Mouse (Mus musculus) gastrocnemius, adult 18-20 months (tissue): ENCODE measurements at regions not wholly inside any gene's neighbourhood (a gene's known extent, or its start where the extent isn't known, plus 50 kb on each side); places are given as distances from the start of the nearest gene placed in this dataset.
"Not testable (repeated sequence)": the region's sequence is repeated elsewhere in the genome, so short reads cannot be mapped to it uniquely, and the experiment has no call there.

Experiments used
- DNase-seq: peaks from one replicate; pipeline ENCODE4 v3.0.0; 2021; ENCODE audit warnings: low spot score

GRCm38 (mm10) chr8:86280093-86280721 lies 300.3 kb downstream of the Abcc12 start:
- DNase-seq: no peak

- no peak for DNase-seq
Measured at GRCm38 (mm10) chr8:86275699-86276098, 304.8 kb downstream of the Abcc12 start.

- DNase-seq: no peak
Measured at GRCm38 (mm10) chr8:86273811-86274210, 306.7 kb downstream of the Abcc12 start.

GRCm38 (mm10) chr8:86272626-86273025 lies 307.9 kb downstream of the Abcc12 start:
- no peak for DNase-seq

GRCm38 (mm10) chr8:86271477-86271876 lies 309.0 kb downstream of the Abcc12 start:
- no peak for DNase-seq

GRCm38 (mm10) chr8:86258011-86258410 lies 322.5 kb downstream of the Abcc12 start:
- DNase-seq: no peak

GRCm38 (mm10) chr8:86255431-86255830 lies 325.1 kb downstream of the Abcc12 start:
- no peak for DNase-seq

GRCm38 (mm10) chr8:86254680-86255079 lies 325.8 kb downstream of the Abcc12 start:
- no peak for DNase-seq

- no peak for DNase-seq
Measured at GRCm38 (mm10) chr8:86252696-86253355, 327.7 kb downstream of the Abcc12 start.

- no peak for DNase-seq
Measured at GRCm38 (mm10) chr8:86234696-86235095, 345.8 kb downstream of the Abcc12 start.

GRCm38 (mm10) chr8:86231994-86232393 lies 348.5 kb downstream of the Abcc12 start:
- not testable (repeated sequence) for DNase-seq

GRCm38 (mm10) chr8:86224851-86225250 lies 355.6 kb downstream of the Abcc12 start:
- DNase-seq: no peak

GRCm38 (mm10) chr8:86222715-86223114 lies 357.8 kb downstream of the Abcc12 start:
- DNase-seq: no peak

GRCm38 (mm10) chr8:86222228-86222627 lies 358.3 kb downstream of the Abcc12 start:
- no peak for DNase-seq

- no peak for DNase-seq
Measured at GRCm38 (mm10) chr8:86214399-86214798, 366.1 kb downstream of the Abcc12 start.

GRCm38 (mm10) chr8:86212461-86212860 lies 368.0 kb downstream of the Abcc12 start:
- DNase-seq: no peak

- DNase-seq: no peak
Measured at GRCm38 (mm10) chr8:86208812-86209262, 368.1 kb downstream of the Phkb start.

GRCm38 (mm10) chr8:86204421-86205229 lies 363.9 kb downstream of the Phkb start:
- DNase-seq: no peak

GRCm38 (mm10) chr8:86203107-86203506 lies 362.3 kb downstream of the Phkb start:
- no peak for DNase-seq

- no peak for DNase-seq
Measured at GRCm38 (mm10) chr8:86201830-86202229, 361.1 kb downstream of the Phkb start.

GRCm38 (mm10) chr8:86192262-86192661 lies 351.5 kb downstream of the Phkb start:
- no peak for DNase-seq

- no peak for DNase-seq
Measured at GRCm38 (mm10) chr8:86184671-86185070, 343.9 kb downstream of the Phkb start.
